Mouse (Mus musculus) inflammation-experienced regulatory T-cells, adult 6 months (primary cell): ENCODE data around the gene Sntb2. TPM values are rescaled to one million over a fixed set of nuclear protein-coding genes. Genes with fewer than 3 reads are reported as not detected.

ENCODE experiments used
- ATAC-seq: one replicate; pipeline ENCODE4 v1.8.0; 2017
- polyA plus RNA-seq, 3 experiments: library from polyadenylated mRNA; unstranded; fragments of 100-300 nt; shearing (Covaris generic); gene quantifications; one replicate each; pipeline ENCODE4 v1.2.1; 2017

The Sntb2 gene
- polyA plus RNA-seq, 3 experiments from 2014 or later, result 3.3 to 6.0 (median 4.8) TPM

DNA sequence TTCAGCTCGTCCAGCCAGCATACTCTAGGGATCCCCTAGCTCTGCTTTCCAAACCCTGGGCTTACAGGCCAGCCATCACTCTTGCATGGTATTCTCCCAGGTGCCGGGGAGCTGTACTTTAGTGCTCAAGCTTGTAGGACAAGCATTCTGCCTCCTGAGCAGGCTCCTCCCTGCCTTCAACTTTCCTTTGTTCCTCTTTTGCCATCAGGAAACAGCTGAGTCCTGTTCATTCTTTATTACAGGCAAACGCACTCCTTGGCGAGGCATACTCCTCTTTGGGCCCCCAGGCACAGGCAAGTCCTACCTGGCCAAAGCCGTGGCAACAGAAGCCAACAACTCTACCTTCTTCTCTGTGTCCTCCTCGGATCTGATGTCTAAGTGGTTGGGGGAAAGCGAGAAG lies 105.1 kb downstream of the Sntb2 start:
- ATAC-seq, result no peak

DNA sequence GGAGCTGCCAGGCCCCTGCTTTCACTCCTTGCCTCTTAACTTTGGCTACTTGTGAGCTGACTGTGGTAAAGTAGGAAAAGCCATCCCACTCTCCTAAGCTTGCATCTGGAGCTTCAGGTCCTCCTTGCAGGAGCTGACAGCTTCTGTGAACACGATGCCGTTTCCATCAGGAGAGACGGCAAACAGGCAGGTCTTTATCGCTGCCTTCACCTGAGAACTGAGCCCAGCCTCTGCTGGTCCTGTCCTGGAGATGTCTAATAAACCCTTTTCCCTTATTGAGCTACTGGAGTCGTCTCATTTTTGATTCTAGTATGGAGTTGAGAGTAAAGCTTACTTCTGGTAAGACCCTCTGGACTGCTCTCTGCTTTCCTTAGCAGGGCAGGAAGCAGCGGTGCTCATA lies 109.9 kb downstream of the Sntb2 start:
- no peak for ATAC-seq

DNA sequence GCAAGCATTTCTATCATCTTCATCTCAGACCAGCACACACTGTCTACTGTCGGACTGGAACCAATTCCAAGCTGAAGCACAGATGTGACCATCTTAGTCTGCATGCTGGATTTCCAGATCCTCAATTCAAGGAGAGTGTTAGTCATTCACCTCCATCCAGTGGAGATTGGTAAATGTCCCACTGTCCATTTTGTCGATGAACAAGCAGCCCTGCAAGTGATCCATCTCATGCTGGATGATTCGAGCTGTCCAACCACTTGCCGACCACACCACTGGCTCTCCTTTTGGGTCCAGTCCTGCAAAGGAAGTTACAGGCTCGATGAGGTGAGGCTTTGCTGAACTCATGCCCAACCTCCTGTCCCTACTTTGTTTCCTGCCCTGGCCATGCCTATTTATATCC lies 111.4 kb downstream of the Sntb2 start:
- ATAC-seq, result no peak

DNA sequence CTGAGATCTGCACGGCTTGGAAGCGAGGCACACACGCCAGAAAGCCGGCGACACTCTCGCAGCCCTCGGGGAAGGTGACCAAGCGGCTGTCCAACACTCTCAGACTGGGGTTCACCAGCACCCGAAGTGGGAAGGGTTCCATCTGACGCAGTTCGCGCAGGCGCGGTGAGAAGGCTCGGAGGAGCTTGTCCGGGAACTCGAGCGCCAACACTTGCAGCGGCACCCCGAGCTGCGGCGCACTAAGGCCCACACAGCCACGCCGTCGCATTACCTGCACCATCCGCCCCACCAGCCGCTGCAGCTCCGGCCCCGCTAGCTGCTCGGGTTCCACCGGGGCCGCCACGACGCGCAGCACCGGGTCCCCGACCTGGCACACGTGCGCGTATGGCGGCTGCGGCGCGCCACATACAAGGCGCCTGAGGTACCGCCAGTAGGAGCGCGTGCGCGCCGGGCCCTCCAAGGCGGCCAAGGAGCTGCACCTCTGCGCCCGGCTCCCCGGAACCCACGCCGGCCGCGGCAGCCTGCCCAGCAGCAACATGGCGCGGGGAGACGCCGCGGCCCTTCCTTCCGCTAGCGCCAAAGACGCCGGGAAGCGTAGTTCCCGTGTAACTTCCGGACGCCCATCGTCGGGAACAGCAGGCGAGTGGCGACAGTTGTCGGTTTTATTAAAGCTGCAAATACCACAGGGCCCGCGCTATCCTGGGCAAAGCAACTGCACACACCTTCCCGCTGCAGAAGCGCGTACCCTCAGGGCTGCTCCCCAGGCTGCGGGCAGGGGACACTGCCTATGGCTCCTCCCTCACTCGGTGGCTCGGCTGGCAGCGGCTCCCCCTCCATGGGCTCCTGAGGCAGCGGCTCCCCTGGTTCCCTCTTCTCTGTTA lies 112.8 kb downstream of the Sntb2 start, which contains the start of gene Pdf:
Gene Pdf (minus strand): TSS at position 554 of the 881 bp plus-strand sequence.
- ATAC-seq, result peak; percentile 71

DNA sequence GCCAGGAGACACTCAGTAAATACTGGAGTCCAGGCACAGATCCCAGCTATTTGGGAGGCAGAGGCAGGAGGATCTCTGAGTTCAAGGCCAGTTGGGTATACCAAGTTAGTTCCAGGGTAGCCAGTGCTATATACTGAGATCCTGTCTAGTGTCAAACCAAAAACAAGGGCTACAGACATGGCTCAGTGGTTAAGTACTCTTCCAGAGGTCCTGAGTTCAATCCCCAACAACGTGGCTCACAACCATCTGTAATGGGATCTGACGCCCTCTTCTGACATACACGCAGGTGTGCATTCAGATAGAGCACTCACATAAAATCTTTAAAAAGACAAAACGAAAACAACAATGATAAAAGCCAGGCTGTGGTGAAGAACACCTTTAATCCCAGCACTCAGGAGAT lies 113.9 kb downstream of the Sntb2 start:
- no peak for ATAC-seq

DNA sequence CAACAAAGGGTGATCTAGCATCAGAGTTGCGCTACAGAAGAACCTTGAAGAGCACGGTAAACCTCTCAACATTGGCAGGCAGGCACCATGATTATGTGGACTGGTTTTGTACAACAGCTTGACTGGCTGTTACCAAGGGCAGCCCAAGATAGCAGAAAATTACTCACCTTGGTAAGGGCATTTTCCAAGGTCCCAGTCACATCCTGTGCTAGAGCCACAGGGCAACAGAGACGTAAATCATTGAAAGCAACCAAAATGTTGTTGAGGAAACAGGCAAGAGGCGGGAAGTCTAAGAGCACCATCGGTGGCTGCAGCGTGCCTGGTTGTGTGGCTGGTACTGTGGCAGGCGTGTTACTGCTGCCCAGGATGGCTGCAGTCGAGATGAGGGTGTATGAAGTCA lies 116.5 kb downstream of the Sntb2 start:
- no peak for ATAC-seq

DNA sequence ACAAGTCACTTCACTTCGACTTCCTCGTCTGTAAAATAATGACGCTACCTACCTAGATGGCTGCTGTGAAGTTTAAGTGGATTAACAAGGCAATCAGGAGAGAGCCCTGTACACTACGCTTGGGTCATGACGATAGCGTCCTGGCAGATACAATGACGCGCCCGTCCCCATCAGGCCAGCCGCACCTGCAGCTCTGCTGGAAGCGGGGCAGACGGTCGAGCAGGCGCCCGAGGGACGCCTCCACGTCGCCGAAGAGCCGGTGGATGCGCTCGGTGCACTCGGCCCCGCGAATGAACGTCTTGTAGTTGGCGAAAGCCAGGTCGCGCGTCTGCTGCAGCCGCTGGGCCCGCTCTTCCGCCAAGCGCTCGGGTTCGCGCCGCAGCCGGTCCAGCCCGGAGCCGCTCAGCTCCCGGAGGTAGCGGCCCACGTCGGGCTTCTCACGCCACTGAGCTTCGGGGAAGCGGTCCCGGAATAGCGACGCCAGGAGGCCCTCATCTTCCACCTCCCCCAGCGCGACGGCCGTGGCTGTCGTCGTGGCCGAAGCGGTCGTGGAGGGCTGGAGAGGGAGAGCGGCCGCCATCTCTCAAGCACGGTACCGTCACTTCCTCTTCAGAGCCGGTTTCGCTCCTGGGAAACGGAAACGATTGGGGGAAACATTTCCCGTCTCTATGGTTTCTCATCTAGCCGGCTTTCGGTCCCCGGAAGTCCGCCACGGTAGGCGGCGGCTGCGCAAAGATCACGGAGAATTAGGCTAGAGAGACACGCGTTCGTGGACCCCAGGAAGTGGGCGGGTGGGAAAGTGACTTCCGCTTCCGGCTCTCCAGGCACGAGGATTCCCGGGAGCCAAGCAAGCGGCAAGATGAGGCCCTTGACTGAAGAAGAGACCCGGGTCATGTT lies 120.8 kb downstream of the Sntb2 start, which contains the start of the genes Cog8 and Nip7:
Gene Cog8 (minus strand): TSS at position 614 of the 897 bp plus-strand sequence.
Gene Nip7 (plus strand): TSS at position 802 of the 897 bp plus-strand sequence.
- peak; percentile 98 for ATAC-seq

DNA sequence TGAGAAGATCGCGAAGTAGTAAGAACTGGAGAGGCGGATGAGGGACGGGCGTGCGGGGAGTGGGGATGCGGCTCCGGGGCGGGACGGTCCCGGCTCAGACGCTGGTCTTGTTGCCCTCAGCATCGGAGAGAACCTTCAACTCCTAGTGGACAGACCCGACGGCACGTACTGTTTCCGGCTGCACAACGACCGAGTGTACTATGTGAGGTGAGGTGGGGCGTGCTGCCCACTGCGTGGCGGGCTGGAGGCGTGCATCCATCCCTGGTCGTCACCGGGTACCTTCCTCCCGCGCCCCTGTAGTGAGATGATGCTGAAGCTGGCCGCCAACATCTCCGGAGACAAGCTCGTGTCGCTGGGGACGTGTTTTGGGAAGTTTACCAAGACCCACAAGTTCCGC lies 121.4 kb downstream of the Sntb2 start:
- ATAC-seq, result no peak

DNA sequence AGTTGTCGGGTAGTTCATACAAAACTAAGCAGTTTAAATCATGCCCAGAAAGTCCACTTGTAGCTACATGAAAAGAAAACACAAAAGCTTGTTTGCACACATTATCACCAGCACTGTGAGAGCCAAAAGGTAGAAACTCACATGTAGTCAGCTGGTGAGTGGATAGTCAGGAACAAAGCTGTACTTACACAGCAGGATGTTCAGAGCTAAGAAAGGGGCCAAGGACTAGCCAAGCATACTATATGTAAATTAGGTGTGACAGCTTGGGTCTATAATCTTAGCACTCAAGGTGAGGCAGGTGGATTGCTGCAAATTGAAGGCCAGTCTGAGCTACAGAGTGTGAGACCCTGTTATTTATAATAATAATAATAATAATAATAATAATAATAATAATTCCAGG lies 127.1 kb downstream of the Sntb2 start:
- no peak for ATAC-seq

DNA sequence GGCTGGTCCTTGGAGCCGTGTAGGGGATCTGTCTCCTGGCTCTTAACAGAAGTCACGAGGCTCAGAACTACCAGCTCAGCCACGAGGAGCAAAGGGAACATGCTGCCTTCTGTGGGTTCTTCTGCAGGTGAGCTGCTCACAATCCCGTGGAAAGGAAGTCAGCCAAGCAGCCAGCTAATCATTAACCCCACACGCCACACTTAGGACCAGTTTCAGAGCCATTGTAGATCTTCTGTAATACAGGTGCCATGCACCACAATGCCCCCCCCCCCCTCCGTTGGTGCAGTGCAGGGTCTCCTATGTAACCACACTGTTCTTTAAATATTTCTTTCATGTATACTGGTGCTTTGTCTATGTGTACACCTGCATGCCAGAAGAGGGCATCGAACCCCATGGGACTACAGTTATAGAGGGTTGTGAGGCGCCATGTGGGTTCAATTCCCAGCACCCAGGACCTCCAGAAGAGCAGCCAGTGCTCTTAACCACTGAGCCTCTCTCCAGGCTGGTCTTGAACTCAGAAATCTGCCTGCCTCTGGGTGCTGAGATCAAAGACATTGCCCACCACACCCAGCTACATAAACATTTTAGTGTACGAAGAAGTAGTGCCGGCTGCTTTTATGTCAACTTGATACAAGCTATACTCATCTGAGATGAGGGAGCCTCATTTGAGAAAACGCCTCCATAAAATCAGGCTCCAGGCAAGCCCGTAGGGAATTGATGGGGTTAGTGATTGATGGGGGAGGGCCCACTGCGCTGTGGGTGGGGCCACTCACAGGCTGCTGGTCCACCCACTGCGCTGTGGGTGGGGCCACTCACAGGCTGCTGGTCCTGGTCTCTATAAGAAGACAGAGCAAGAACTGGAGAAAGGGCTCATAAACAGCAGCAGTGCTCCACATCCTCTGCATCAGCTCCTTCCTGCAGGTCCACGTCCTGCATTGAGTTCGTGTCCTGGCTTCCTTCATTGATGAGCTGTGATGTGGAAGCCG lies 130.3 kb downstream of the Sntb2 start, which contains the start of gene Tmed6:
Gene Tmed6 (minus strand): TSS at position 134 of the 986 bp plus-strand sequence.
- peak; percentile 14 for ATAC-seq

Other genes with a start within 250 kb of the Sntb2 start
- gene Has3, start 65.5 kb upstream of the Sntb2 start, polyA plus RNA-seq, result under 1 TPM; 0.18 to 0.50 (median 0.30) TPM
- gene Utp4, start 42.1 kb upstream of the Sntb2 start, polyA plus RNA-seq, result 10 to 100 TPM; 42.0 to 52.6 (median 48.3) TPM
- gene Vps4a, start 95.5 kb downstream of the Sntb2 start, polyA plus RNA-seq, result 10 to 100 TPM; 32.5 to 38.8 (median 36.7) TPM
- gene Pdf, start 112.9 kb downstream of the Sntb2 start, polyA plus RNA-seq, result 1 to 10 TPM; 1.2 to 5.6 (median 3.0) TPM
- gene Cog8, start 120.9 kb downstream of the Sntb2 start, polyA plus RNA-seq, result 1 to 10 TPM; 6.0 to 9.5 (median 7.4) TPM
- gene Nip7, start 121.1 kb downstream of the Sntb2 start, polyA plus RNA-seq, result 10 to 100 TPM; 61.0 to 87.4 (median 78.2) TPM
- under 1 TPM in 1 of 3 experiments, not detected in 2; 0.52 TPM for gene Tmed6, start 129.9 kb downstream of the Sntb2 start, polyA plus RNA-seq
- gene Terf2, start 160.8 kb downstream of the Sntb2 start, polyA plus RNA-seq, result 10 to 100 TPM in 2 of 3 experiments, 1 to 10 TPM in 1; 8.9 to 14.8 (median 11.5) TPM
- gene Cyb5b, start 214.9 kb downstream of the Sntb2 start, polyA plus RNA-seq, result 10 to 100 TPM; 24.8 to 38.8 (median 36.8) TPM